Mouse (Mus musculus): ENCODE measurements at regions not wholly inside any gene's neighbourhood (a gene's known extent, or its start where the extent isn't known, plus 50 kb on each side); places are given as distances from the start of the nearest gene placed in this dataset.

- no peaks in the 10 kb centered on the region for H3K4me1 ChIP-seq (ENCODE audit: insufficient read depth, low read length)
- no peak for ATAC-seq
- no peaks in the 10 kb centered on the region for H3K36me3 ChIP-seq (ENCODE audit: insufficient read depth, low read length)
- no peak overlapping the region for H3K9ac ChIP-seq (replicated peaks; ENCODE audit: low read length)
- TF ChIP-seq CTCF (IDR thresholded peaks at IDR 0.05; ENCODE audit: low read depth), result no peak
- H3K27me3 ChIP-seq (ENCODE audit: insufficient read depth, low read length), result no peaks in the 10 kb centered on the region
- no peak overlapping the region for H3K4me3 ChIP-seq (ENCODE audit: low read length)
- no peak overlapping the region for H3K27ac ChIP-seq
- DNase-seq (ENCODE audit: low spot score), result no peak
- H3K4me2 ChIP-seq (ENCODE audit: low read depth, low read length), result no peak overlapping the region
- 20% methylated on average over 5 of the region's 5 CpGs for WGBS
- no peaks in the 10 kb centered on the region for H3K9me3 ChIP-seq (ENCODE audit: low read length)
These were observed 59.0 kb upstream of the Pou3f3 start for GRCm38 (mm10) chr1:42636558-42636957.
